Mouse (Mus musculus) MN1 (cell line): ENCODE results near the gene Zfp770.
"Not testable (repeated sequence)": the region's sequence is repeated elsewhere in the genome, so short reads cannot be mapped to it uniquely, and the experiment has no call there.

Source experiments
- DNase-seq: peaks from one replicate; pipeline ENCODE4 v3.0.0-alpha.2; 2016; ENCODE audit warnings: low spot score

The Zfp770 gene

DNA sequence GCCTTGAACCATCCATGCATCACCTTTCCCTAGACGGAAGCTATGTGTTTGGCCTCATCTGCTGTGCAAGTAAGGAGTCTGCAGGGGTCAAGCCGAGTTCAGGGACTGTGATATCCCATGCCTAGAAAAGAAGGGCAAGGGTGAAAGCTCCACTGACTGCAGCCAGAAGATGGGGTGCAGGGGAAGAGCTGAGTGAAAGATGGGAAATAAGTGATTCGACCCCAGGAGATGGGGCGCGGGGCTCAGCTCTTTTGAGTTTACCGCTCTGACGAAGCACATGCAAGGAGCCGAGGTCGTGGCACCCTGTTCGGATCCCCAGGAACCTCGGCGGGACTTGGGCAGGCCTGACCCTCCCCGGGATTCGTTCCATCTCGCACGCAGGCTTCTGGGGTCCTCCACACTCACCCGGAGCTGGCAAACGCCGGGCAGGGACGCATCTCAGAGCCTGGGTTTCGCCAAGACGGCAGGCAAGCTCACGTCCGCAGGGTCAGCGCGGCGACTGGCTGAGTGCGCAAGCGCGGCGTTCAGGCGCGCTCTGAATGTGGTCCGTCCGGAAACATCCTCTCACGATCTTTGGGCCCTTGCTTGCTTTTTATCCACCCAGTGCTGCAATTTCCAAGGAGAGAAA lies at the start of gene Zfp770:
Gene Zfp770, minus strand, starts transcription at position 538 of the 628 bp plus-strand sequence.
- peak; percentile 88 for DNase-seq

DNA sequence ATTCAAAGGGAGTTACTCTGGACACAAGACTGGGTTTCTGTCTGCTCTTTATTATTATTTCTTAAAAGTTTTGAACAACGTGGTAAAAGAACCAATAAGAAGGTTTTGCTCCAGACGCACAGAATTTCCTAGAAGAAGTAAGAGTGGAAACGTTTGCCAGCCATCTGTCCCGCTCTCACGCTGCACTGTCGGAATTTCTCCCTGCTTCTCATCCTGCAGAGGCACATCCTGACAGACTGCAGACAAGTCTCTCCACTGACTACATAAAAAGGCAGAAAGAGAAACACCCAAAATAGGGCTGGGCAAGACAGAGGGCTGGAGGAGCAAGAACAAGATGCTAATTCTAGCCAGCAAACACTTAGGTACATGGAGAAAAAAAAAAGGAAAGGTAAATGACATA lies 48.2 kb upstream of the Zfp770 start:
- no peak for DNase-seq

GRCm38 (mm10) chr2:114237639-114238038 lies 36.4 kb upstream of the Zfp770 start:
- DNase-seq: no peak

GRCm38 (mm10) chr2:114236566-114236965 lies 35.3 kb upstream of the Zfp770 start:
- no peak for DNase-seq

DNA sequence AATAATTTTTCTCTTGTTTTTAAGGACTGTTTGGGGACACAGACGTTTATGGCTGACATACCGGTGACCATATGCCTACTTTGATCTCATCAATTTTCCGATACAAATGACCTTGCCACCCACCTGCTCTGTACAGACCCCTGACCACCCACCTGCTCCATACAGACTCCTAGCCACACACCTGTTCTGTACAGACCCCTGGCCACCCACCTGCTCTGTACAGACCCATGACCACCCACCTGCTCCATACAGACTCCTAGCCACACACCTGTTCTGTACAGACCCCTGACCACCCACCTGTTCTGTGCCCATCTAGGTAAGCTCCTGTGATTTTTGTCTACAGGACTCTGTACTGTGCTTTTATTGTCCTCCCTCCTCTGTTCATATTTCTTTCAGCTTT lies 34.3 kb upstream of the Zfp770 start:
- DNase-seq: no peak

DNA sequence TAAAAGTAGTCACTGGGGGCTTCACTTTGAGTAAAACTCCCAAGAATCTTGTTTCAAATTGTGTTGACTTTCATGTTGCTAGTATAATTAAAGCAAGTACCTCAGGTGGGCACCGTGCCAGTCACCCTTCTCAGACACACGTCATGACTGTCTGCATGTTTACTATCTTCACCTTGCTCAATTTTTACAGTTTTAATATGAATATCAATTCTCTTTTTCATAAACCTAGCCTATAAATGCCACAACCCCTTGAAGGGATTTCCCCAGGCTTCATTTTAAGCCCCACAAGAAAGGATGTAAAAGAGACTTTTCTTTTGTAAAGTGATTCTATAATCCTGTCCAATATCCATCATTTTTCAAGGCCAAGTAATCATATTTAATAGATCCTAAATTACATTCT lies 30.0 kb upstream of the Zfp770 start:
- DNase-seq: no peak

DNA sequence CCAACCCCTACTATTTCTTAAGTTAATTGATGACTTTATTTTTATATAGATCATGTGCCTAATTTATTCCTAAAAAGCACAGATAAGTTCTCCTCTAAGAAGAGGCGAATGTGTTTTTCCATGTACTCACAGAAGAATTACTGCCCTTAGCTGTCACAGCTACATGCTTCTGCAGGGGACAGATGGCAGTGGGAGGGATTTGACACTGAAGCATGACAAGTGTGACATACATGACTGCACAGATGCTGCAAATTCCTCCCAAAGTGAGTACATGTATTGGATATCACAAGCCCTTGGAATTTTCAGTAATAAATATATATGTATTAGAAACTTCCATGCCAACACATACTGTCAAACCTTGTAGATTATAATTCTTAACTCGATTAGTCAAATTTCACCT lies 27.4 kb upstream of the Zfp770 start:
- no peak for DNase-seq

DNA sequence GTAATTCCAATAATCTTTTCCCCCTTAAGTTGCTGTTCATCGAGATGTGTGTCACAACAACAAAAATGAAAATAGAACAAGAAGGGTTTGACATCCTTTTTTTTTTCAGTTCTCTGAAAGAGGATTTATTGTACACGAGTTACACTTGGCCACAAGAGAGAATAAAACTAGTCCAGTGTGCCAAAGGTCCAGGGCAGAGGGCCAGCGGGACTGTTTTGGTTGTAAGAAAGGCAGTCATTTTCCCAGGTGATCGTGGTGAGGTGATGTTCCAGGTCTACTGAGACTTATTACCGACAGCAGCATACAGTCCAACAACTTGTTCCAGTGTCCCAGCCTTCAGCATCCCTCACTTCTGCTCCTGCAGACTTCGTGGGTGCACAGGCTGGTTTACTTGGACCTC lies 3.8 kb upstream of the Zfp770 start:
- no peak for DNase-seq

DNA sequence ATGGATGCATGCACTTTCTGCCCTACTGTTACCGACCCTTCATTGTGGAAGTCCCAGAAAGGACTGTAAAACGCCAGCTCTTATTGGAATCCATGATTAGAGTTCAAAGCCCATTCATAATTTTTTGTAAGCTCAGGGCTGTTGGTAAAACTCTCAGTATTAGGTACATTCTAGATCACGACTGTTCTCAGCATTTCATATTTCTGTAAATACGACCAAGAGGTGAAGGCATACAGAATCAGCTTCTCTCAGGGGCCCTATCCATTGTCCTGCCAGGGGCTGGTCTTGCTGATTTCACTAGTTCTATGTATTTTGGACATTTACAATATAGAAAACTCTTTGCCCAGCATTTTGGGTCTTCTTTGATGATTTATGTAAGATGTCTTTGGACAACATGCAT lies 305 bp upstream of the Zfp770 start:
- no peak for DNase-seq

DNA sequence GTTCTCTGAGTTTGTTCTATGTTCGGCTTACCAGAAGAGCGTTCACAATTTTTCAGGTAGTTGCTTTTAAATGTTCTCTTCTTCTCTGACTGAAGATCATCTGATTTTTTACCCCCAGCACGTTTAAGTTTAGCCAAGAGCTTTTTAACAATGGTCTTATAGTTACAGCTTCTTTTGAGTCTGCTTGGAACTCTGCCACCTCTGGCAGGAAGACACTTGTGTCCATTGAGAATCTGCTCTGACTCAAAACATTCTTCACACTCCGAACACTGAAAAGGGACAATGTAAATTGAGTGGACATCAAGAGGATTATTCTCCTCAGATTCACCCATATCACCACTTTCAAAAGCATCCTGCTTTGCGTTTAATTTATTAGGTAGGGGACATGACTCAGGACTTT lies 4.8 kb downstream of the Zfp770 start:
- no peak for DNase-seq

DNA sequence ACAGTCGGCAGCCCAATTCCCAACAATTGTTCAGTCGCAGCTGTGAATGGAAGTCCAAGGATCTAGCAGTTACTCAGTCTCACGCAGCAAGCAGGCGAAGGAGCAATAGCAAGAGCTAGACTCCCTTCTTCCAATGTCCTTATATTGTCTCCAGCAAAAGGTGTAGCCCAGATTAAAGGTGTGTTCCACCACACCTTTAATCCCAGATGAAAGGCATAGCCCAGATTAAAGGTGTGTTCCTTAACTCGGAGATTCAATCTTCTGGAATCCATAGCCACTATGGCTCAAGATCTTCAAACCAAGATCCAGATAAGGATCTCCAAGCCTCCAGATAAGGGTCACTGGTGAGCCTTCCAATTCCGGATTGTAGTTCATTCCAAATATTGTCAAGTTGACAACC lies 14.3 kb downstream of the Zfp770 start, which contains the start of gene Aqr:
Gene Aqr, minus strand, starts transcription at position 101 of the 400 bp plus-strand sequence.
- DNase-seq: not testable (repeated sequence)

GRCm38 (mm10) chr2:114177802-114178733 lies 23.2 kb downstream of the Zfp770 start:
- no peak for DNase-seq

- DNase-seq: peak; percentile 90
These were observed 26.4 kb downstream of the Zfp770 start for GRCm38 (mm10) chr2:114174651-114175484.

GRCm38 (mm10) chr2:114173248-114173647 lies 28.0 kb downstream of the Zfp770 start:
- DNase-seq: no peak

DNA sequence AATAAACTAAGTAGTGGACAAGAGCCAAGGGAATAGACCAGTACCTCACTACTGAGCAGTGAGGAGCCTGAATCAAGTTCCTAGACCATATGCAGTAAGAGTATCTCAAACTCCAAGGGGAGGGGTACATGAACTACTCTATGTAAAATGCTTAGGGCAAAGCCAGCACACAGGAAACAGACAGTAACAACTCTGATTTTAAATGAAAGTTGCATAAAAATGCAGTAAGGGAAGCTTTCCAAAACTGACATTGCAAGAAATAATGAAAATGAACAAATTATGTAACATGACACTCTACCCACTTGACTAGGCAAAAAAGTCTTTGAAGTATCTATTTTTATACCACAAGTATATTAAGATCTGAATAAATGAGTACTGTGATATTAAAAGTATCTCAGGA lies 33.4 kb downstream of the Zfp770 start:
- no peak for DNase-seq

- DNase-seq: no peak
These were observed 39.3 kb downstream of the Zfp770 start for GRCm38 (mm10) chr2:114161978-114162377.

DNA sequence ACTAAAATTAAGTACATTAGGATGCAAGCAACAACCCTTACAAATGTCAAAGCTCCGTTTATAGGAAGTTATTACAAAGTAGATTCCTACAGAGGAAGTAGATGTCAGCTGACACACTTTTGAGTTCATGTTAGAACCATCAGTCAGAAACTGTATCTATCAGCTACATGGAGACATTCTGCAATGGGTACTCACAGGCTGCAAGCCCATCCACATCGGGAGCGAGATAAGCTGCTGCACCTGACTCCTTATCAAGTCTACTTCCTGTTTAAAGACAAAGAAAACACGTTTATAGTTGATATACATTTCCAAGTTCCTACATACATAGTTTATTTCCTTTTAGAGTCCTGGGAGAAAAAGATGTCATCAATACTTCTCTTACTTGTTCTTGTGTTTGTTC lies 43.9 kb downstream of the Zfp770 start:
- no peak for DNase-seq

DNA sequence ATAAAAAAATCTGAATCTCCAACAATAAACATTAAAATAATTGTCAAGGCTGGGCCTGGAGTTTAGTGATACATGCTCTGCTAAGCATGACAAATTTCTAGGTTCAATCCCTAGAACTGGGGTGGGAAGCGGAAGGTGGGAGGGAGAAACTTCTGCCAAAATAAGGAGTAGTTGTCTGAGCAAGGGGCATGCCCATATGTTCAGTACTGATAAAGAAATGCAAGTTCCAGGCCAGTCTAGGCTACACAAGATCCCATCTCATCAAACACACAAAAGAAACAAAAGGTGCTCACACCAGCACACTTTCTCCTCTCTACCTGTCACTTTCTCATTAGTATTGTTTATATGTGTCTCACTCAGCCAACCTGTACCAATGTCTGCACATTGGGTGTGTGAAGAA lies 44.6 kb downstream of the Zfp770 start:
- no peak for DNase-seq

DNA sequence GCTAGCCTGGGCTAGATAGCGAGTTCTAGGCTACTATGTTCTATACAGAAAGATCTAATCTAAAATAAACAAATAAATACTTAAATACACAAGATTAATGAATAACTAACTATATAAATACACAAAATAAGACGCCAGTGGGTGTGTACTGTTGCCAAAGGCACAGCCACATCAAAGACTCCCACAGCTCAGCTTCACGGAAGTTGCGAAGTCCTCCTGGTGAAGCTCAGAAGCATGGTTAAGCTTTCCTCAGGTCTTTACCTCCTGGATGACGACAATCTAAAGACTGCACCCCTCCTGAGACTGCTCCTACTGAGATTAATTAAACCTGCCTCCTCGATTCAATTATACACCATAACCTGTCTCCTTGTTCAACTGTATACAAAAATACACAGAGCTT lies 48.0 kb downstream of the Zfp770 start:
- no peak for DNase-seq

DNA sequence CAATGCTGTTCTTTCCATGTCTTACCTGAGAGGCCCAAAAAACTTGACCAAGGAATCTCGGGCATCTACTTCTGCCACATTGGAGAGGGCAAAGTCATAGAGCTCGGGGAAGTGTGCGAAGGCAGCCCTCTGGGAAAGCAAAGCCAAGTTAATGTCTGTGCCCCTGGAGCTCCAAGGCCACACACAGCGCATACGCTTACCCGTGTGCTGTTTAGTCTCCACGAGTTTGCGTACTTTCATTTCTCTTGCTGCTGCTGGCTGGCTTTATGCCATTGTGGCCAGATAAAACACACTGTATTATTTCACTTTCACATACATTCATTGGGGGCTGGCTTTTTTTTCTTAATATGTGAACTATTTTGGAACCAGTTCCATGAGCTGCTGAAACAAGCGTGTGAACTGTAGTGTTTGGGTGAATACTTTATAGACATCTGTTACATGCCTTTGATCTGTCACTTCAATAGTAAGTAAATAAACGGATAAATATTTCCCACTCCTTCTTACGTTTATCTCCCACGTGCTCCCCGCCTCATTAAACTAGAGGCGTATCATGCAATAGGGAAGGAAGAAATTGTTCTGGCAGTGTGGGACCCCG lies 54.3 kb downstream of the Zfp770 start:
- no peak for DNase-seq

DNA sequence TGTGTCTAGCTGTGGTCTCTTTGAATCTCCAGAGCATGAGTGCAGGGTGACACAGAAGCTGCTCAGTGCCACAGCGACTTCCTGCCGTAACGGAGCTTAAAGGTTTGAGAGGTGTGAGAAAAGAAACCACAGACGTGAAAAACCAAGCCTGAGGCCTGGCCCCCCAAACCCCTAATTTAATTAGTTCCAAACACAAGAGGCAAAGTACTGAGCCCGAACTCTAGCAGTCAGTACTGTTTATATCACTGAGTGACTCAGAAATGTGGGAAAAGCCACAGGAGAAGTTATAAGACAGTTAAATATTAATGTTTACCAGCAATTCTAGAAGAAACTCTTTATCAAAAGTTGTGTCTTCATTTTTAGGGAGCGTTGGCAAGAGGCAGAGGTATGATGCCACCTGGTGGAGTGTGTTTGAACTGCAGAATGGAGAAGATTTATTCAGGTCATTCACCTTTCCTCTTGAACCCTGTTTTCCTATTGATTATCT lies 55.9 kb downstream of the Zfp770 start:
- peak; percentile 64 for DNase-seq

GRCm38 (mm10) chr2:114144915-114145314 lies 56.4 kb downstream of the Zfp770 start:
- no peak for DNase-seq
